Mouse (Mus musculus): ENCODE data around the gene Gm27027. TPM values are rescaled to one million over a fixed set of nuclear protein-coding genes. Genes with fewer than 3 reads are reported as not detected.

The Gm27027 gene
- not detected in 2 replicates for polyA plus RNA-seq (2011; ENCODE audit: insufficient read length, low read depth, missing spikeins)

DNA sequence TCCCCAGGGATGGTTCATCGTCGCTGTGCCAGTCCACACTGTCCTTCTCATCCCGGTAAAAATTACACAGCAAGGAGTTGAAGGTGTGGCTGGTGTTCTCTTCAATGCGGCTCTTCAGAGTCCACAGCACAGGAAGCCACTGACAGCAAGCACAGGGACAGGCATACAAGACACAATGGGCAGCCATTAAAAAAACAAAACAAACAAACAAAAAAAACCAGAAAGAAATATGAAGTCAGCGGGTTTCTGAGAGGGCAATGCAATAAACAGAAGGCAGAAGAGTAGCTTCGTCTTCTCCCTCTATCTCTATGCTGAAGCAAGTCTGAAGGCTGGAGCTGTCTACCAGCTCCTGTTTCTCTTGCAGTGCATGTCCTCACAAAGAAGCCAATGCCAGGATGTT is at the start of gene Gm27027:
Gene Gm27027 (minus strand): TSS at position 101 of the 400 bp plus-strand sequence.
- TF ChIP-seq CTCF (IDR thresholded peaks at IDR 0.05; ENCODE audit: borderline replicate concordance, insufficient read depth, low read length): no peak
- TF ChIP-seq POLR2A (IDR thresholded peaks at IDR 0.05; ENCODE audit: low read depth, low read length): no peak

GRCm38 (mm10) chr2:94045411-94046090 is 49.4 kb upstream of the Gm27027 start:
- TF ChIP-seq POLR2A (IDR thresholded peaks at IDR 0.05; ENCODE audit: low read depth, low read length): no peak
- Histone ChIP-seq H3K4me1 (ENCODE audit: control insufficient read depth, insufficient read depth, low read length) (peaks cover 22% of the 10 kb centered on the region), H3K4me3 (ENCODE audit: insufficient read depth, low read length) (no peak overlapping the region), H3K27ac (ENCODE audit: insufficient read depth, low read length) (peak overlapping the region; percentile 37; the same call in 1 of the 2 replicates)

More for the DNA sequence above, at the start of gene Gm27027:
- Histone ChIP-seq H3K4me3 (ENCODE audit: insufficient read depth, low read length) (no peak within 1 kb of the TSS), H3K4me1 (ENCODE audit: control insufficient read depth, insufficient read depth, low read length) (no peaks in the 10 kb centered on the region), H3K27ac (ENCODE audit: insufficient read depth, low read length) (no peak within 1 kb of the TSS)

- H3K4me1 ChIP-seq (ENCODE audit: control insufficient read depth, insufficient read depth, low read length): peaks cover 19% of the 10 kb centered on the region
- no peak overlapping the region for H3K4me3 ChIP-seq (ENCODE audit: insufficient read depth, low read length)
- TF ChIP-seq CTCF (IDR thresholded peaks at IDR 0.05; ENCODE audit: borderline replicate concordance, insufficient read depth, low read length) (no peak), POLR2A (IDR thresholded peaks at IDR 0.05; ENCODE audit: low read depth, low read length) (no peak)
- no peak overlapping the region for H3K27ac ChIP-seq (ENCODE audit: insufficient read depth, low read length)
Measured at GRCm38 (mm10) chr2:94044174-94044573, 48.0 kb upstream of the Gm27027 start.

GRCm38 (mm10) chr2:94043662-94044061 is 47.5 kb upstream of the Gm27027 start:
- no peak overlapping the region for H3K4me3 ChIP-seq (ENCODE audit: insufficient read depth, low read length)
- no peak for TF ChIP-seq POLR2A (IDR thresholded peaks at IDR 0.05; ENCODE audit: low read depth, low read length)
- no peak for TF ChIP-seq CTCF (IDR thresholded peaks at IDR 0.05; ENCODE audit: borderline replicate concordance, insufficient read depth, low read length)
- no peak overlapping the region for H3K27ac ChIP-seq (ENCODE audit: insufficient read depth, low read length)
- H3K4me1 ChIP-seq (ENCODE audit: control insufficient read depth, insufficient read depth, low read length): peaks cover 18% of the 10 kb centered on the region

DNA sequence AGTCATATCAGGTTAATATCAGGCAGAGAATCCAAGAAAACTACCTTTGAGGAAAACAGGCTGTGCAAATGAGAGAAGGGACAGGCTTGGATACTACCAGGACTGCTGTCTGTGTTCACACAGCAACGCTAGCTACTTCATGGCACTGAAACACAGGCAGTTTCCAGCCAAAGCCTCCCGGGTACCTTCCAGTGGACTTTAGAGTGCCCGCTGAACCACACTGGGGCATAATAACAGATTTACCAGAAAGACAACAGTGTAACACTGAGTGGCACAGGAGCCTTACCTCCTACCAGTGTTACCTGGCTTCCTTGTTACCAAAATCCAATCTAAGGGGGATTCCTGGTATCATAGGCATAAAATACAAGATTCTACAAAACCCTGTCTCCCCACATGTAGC is 46.3 kb upstream of the Gm27027 start:
- TF ChIP-seq CTCF (IDR thresholded peaks at IDR 0.05; ENCODE audit: borderline replicate concordance, insufficient read depth, low read length) (no peak), POLR2A (IDR thresholded peaks at IDR 0.05; ENCODE audit: low read depth, low read length) (no peak)
- Histone ChIP-seq H3K4me1 (ENCODE audit: control insufficient read depth, insufficient read depth, low read length) (peaks cover 17% of the 10 kb centered on the region), H3K27ac (ENCODE audit: insufficient read depth, low read length) (no peak overlapping the region), H3K4me3 (ENCODE audit: insufficient read depth, low read length) (no peak overlapping the region)

DNA sequence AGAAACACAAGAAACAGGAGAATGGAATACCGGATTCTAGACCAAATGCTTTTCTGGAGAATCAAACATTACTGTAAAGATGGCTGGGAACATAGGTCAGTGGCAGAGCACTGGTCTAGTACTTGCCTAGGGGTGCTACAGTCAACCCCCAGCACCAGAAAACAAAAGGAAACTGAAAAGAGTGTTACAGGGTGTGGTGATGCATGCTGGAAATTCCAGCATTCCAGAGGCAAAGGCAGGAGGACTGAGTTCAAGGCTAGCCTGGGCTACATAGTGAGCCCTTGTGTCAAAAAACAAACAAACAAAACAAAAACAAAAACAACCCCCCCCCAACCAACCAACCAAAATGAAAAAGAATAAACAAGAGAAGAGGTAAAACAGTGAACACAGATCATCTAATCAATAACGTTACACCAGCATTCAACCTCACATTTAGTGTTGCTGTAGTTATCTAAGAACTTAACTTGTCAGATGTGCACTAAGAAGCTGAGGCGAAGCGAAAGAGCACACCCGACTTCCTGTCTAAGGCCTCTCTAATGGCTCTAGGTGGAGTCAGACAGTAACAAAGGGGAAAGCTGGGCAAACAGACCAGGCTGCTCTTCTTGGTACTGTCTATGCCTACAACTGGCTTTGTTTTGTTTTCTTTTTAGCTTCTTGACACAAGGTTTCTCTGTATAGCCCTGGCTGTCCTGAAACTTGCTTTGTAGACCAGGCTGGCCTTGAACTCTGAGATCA is 44.4 kb upstream of the Gm27027 start:
- Histone ChIP-seq H3K4me3 (ENCODE audit: insufficient read depth, low read length) (no peak overlapping the region), H3K27ac (ENCODE audit: insufficient read depth, low read length) (no peak overlapping the region), H3K4me1 (ENCODE audit: control insufficient read depth, insufficient read depth, low read length) (peaks cover 11% of the 10 kb centered on the region)
- no peak for TF ChIP-seq POLR2A (IDR thresholded peaks at IDR 0.05; ENCODE audit: low read depth, low read length)
- no peak for TF ChIP-seq CTCF (IDR thresholded peaks at IDR 0.05; ENCODE audit: borderline replicate concordance, insufficient read depth, low read length)

GRCm38 (mm10) chr2:94035428-94036331 is 39.5 kb upstream of the Gm27027 start:
- Histone ChIP-seq H3K4me3 (ENCODE audit: insufficient read depth, low read length) (no peak overlapping the region), H3K27ac (ENCODE audit: insufficient read depth, low read length) (no peak overlapping the region), H3K4me1 (ENCODE audit: control insufficient read depth, insufficient read depth, low read length) (no peaks in the 10 kb centered on the region)
- TF ChIP-seq POLR2A (IDR thresholded peaks at IDR 0.05; ENCODE audit: low read depth, low read length): no peak
- TF ChIP-seq CTCF (IDR thresholded peaks at IDR 0.05; ENCODE audit: borderline replicate concordance, insufficient read depth, low read length): peak; percentile 75; the same call in 1 of the 2 replicates

DNA sequence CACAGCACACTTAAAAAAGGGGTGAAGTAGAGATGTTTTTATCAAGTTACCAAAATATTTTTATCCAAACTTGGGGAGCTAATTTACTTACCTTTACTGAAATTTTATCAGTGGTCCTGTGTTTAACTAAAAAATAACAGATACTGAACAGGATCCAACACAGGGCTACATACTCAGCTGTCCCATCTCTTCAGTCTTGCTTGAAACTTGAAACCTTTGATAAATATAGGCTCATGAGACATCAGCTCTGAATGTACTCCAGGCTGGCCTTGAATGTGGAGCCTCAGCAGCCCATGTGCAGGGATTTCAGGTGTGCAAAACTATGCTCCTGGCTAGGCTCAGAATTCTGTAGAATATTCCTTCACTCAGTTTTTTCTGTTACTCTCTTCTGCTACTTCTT is 34.4 kb upstream of the Gm27027 start:
- TF ChIP-seq POLR2A (IDR thresholded peaks at IDR 0.05; ENCODE audit: low read depth, low read length) (no peak), CTCF (IDR thresholded peaks at IDR 0.05; ENCODE audit: borderline replicate concordance, insufficient read depth, low read length) (no peak)
- Histone ChIP-seq H3K4me1 (ENCODE audit: control insufficient read depth, insufficient read depth, low read length) (no peaks in the 10 kb centered on the region), H3K27ac (ENCODE audit: insufficient read depth, low read length) (no peak overlapping the region), H3K4me3 (ENCODE audit: insufficient read depth, low read length) (no peak overlapping the region)

DNA sequence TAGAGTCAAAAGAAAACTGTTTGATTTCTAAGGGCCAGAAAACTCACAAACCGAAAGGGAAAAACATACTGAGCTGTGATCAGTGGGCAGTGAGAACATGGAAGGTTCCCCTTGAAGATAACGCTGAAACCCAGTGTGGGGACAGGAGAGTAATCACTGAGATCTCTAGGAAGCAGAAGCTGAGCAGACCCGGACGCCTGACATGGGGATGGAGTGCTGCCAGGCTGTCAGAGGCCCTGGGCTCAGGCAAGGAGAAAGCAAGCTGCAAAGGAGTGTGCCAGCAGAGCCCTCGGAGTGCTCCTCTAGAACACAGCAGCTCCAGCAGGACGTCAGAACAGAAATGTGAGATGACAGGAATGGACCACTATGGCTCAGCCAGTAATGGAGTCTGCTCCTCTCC is 28.5 kb upstream of the Gm27027 start:
- Histone ChIP-seq H3K4me1 (ENCODE audit: control insufficient read depth, insufficient read depth, low read length) (no peaks in the 10 kb centered on the region), H3K27ac (ENCODE audit: insufficient read depth, low read length) (no peak overlapping the region), H3K4me3 (ENCODE audit: insufficient read depth, low read length) (no peak overlapping the region)
- TF ChIP-seq POLR2A (IDR thresholded peaks at IDR 0.05; ENCODE audit: low read depth, low read length) (no peak), CTCF (IDR thresholded peaks at IDR 0.05; ENCODE audit: borderline replicate concordance, insufficient read depth, low read length) (no peak)
